Mouse (Mus musculus) intestine, embryonic 16.5 days (tissue): Measurements from ENCODE around the gene Macrod1. TPM values are rescaled to one million over a fixed set of nuclear protein-coding genes. Genes with fewer than 3 reads are reported as not detected.
A peak's percentile ranks its signal among the peaks of the same experiment; 100 is the strongest.

ENCODE experiments used
- ATAC-seq: fragments of 200-750 bp; cut with Nextera tagmentation; 2 replicates; pipeline ENCODE4 v1.8.0; 2017; ENCODE audit warnings: moderate TSS enrichment, moderate library complexity
- H3K27ac ChIP-seq: fragments of 300-500 bp; sonication (generic); 2 replicates; pipeline ENCODE4 v1.5.1; 2014; ENCODE audit warnings: mild to moderate bottlenecking, low read length
- H3K27me3 ChIP-seq: fragments of 300-500 bp; sonication (generic); replicated peaks from 2 replicates; pipeline ENCODE4 v1.6.1; 2014; ENCODE audit warnings: low read length, control low read depth, mixed read lengths; ENCODE audit not compliant: control insufficient read depth, insufficient read depth
- H3K36me3 ChIP-seq: fragments of 300-500 bp; sonication (generic); 2 replicates; pipeline ENCODE4 v1.6.1; 2014; ENCODE audit warnings: low read length, control low read depth; ENCODE audit not compliant: control insufficient read depth, insufficient read depth
- H3K4me1 ChIP-seq: fragments of 300-500 bp; sonication (generic); 2 replicates; pipeline ENCODE4 v1.6.1; 2014; ENCODE audit warnings: low read length, control low read depth, mixed read lengths; ENCODE audit not compliant: control insufficient read depth, insufficient read depth
- H3K4me2 ChIP-seq: fragments of 300-500 bp; sonication (generic); 2 replicates; pipeline ENCODE4 v1.6.1; 2014; ENCODE audit warnings: low read depth, low read length, control low read depth
- H3K4me3 ChIP-seq: fragments of 300-500 bp; sonication (generic); 2 replicates; pipeline ENCODE4 v1.5.1; 2014; ENCODE audit warnings: mild to moderate bottlenecking, low read length
- H3K9ac ChIP-seq: fragments of 300-500 bp; sonication (generic); 2 replicates; pipeline ENCODE4 v1.6.1; 2014; ENCODE audit warnings: low read depth, low read length
- H3K9me3 ChIP-seq: fragments of 300-500 bp; sonication (generic); 2 replicates; pipeline ENCODE4 v1.6.1; 2016; ENCODE audit warnings: low read length, control low read depth; ENCODE audit not compliant: control insufficient read depth
- WGBS: fragments of 180-500 bp; shearing (Covaris S2); extraction: QIAGEN DNeasy Blood & Tissue Kit; methylation state at CpG from one replicate; pipeline ENCODE4 v1.1.7; 2014; 5-methylcytosine and 5-hydroxymethylcytosine counted together
- polyA plus RNA-seq: library from polyadenylated mRNA; unstranded; fragments of >200 nt; fragmentation: Nextera tagmentation; extraction: Ambion mirVana; gene quantifications from 2 replicates; pipeline ENCODE4 v1.2.1, GENCODE M21; 2015

Macrod1 gene
- polyA plus RNA-seq, 1 experiment from 2014 or later: 11.6 TPM

DNA sequence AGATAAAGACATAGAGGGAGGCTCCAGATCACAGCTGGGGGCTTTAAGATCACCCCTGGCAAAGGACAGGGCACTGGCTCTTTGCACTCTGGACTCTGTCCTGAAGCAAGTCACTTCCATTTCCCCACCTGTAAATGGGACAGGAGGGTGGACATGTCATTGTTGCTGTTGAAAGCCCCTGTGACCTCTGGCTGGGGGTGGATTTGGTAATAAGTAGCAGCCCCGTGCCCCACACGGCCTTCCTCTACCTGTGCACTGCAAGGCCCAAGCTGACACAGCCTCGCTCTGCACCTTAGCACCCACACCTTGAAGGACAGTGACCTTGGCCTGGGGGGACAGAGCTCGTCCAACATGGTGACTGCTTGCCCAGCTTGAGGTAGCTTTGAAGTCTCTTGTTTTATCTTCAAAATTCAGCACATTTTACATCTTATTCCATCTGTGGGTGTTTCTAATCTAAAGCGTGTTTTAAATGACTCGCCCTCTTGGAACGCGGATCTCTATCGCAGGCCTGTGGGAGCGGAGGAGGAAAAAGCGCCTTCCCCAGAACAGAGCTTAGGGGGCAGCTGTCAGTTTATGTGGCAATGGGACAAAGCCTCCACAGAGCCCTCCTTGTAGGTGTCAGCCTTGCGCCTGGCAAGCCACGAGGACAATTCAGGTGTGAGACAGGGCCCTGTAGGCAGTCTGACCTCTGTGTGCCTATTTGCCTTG, 121.3 kb downstream of the Macrod1 start:
- H3K36me3 ChIP-seq: no peaks in the 10 kb centered on the region
- no peak overlapping the region for H3K4me3 ChIP-seq
- no peak overlapping the region for H3K27ac ChIP-seq
- no peak overlapping the region for H3K4me2 ChIP-seq
- WGBS: 59% methylated on average over 13 of the region's 13 CpGs
- peak overlapping the region; percentile 11; the same call in 1 of the 2 replicates for H3K9ac ChIP-seq
- H3K27me3 ChIP-seq: no peaks in the 10 kb centered on the region
- H3K4me1 ChIP-seq: peaks cover 30% of the 10 kb centered on the region
- H3K9me3 ChIP-seq: no peaks in the 10 kb centered on the region
- peak; percentile 6; the same call in 1 of the 2 replicates for ATAC-seq

GRCm38 (mm10) chr19:7178841-7179452, 122.3 kb downstream of the Macrod1 start:
- ATAC-seq: no peak
- WGBS: 58% methylated on average over 3 of the region's 3 CpGs
- no peaks in the 10 kb centered on the region for H3K27me3 ChIP-seq
- peaks cover 30% of the 10 kb centered on the region for H3K4me1 ChIP-seq
- H3K36me3 ChIP-seq: no peaks in the 10 kb centered on the region
- no peak overlapping the region for H3K27ac ChIP-seq
- H3K9ac ChIP-seq: no peak overlapping the region
- no peak overlapping the region for H3K4me3 ChIP-seq
- no peaks in the 10 kb centered on the region for H3K9me3 ChIP-seq
- no peak overlapping the region for H3K4me2 ChIP-seq

DNA sequence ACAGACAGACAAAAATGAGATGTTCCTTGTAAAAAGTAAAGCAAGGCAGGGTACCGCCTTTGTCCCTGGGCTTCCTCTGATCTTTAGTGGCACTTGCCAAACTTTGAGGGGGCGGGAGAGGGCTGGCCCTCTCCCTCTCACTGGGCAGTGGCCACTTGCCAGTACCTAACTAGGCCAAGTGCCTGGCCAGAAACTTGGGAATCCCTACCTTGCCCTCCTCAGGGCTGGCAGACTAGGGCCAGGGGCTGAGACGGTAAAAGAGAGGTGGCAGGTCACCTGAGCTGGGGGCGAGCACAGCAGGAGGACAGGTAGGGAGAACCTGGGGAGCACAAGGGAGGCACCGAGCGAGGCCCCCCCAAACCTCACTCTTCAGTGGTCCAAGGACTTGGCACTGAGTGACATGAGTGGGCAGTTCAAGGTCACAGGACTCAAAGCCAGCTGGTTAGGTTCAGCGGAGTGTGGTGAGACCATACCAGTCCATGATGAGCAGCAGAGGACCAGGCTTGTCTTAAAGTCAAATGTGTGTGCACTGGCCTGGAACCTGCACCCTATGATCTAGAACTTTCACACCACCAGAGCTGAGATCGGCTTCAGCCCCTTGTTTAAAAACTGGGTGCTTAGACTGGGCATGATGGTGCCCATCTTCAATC, 124.3 kb downstream of the Macrod1 start:
- Histone ChIP-seq H3K4me1 (peaks cover 39% of the 10 kb centered on the region), H3K9ac (no peak overlapping the region), H3K4me3 (no peak overlapping the region), H3K4me2 (no peak overlapping the region), H3K27me3 (no peaks in the 10 kb centered on the region), H3K27ac (no peak overlapping the region), H3K9me3 (no peaks in the 10 kb centered on the region), H3K36me3 (no peaks in the 10 kb centered on the region)
- no peak for ATAC-seq
- 88% methylated on average over 8 of the region's 8 CpGs for WGBS

DNA sequence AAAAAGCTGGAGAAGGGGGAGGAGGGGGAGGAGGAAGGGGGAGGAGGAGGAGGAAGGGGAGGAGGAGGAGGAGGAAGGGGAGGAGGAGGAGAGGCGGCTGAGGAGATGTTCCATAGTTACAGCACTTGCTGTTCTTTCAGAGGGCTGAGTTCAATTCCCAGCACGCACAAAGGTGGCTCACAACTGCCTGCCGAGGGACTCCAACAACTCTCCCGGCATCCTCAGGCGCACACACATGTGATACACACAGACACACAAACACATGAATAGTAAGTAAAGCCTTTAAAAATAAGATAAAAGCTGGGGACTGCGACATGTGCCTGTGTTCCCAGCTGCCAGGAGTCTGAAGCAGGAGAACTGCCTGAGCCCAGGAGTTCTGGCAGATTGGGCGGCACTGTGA, 124.9 kb downstream of the Macrod1 start:
- no peak for ATAC-seq
- H3K9ac ChIP-seq: 0 out of 2 replicates have a peak overlapping the region, but pooled peaks have one; percentile 4
- H3K27me3 ChIP-seq: peaks cover 2% of the 10 kb centered on the region; the same call in 1 of the 2 replicates
- no peak overlapping the region for H3K27ac ChIP-seq
- H3K4me2 ChIP-seq: no peak overlapping the region
- WGBS: 60% methylated on average over 7 of the region's 7 CpGs
- peaks cover 40% of the 10 kb centered on the region for H3K4me1 ChIP-seq
- no peaks in the 10 kb centered on the region for H3K9me3 ChIP-seq
- H3K36me3 ChIP-seq: no peaks in the 10 kb centered on the region
- H3K4me3 ChIP-seq: no peak overlapping the region

- Histone ChIP-seq H3K36me3 (no peaks in the 10 kb centered on the region), H3K4me2 (peak overlapping the region; percentile 51), H3K9me3 (no peaks in the 10 kb centered on the region), H3K4me3 (no peak overlapping the region; the same call in 1 of the 2 replicates), H3K9ac (peak overlapping the region; percentile 42; the same call in 1 of the 2 replicates), H3K27me3 (peaks cover 3% of the 10 kb centered on the region; the same call in 1 of the 2 replicates), H3K27ac (peak overlapping the region; percentile 30), H3K4me1 (peaks cover 45% of the 10 kb centered on the region)
- ATAC-seq: peak; percentile 74
- WGBS: 11% methylated on average over 23 of the region's 23 CpGs
Observed at GRCm38 (mm10) chr19:7182273-7182949, 125.8 kb downstream of the Macrod1 start.

DNA sequence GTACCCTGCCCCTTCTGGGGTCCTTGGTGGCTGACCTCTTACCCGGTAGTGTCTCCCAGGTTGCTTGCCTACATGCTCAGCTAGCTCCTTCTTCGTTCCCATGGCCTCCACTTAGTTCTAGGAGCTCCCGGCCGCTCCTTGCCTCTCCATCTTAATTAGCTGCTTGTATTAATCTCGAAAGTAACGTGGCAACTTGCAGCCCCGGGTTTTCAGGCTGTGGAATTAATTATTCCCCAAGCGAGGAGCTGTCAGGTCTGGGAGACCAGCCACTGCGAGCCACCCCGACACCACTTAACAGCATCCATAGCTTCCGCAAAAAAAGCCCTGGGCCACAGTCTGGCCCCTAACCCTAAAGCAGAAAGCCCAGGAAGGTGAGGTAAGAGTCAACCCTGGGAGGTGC, 126.8 kb downstream of the Macrod1 start:
- WGBS: 74% methylated on average over 11 of the region's 11 CpGs

DNA sequence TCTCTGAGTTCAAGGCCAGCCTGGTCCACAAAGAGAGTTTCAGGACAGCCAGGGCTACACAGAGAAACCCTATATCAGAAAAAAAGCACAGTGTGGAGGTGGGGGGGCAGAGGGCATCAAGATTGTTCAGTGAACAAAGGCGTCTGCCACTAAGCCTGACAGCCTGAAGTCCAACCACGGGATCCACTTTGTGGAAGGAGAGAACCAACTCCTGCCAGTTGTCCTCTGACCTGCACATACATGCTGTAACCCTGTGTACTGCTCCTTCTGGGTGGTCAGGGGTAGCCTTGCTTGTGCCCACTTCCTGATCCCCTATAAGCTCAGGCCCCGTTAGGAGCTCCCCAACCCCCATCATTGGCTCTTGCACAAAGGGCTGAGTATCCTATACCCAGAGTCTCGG, 128.4 kb downstream of the Macrod1 start:
- Histone ChIP-seq H3K4me3 (no peak overlapping the region), H3K36me3 (no peaks in the 10 kb centered on the region), H3K4me1 (peaks cover 48% of the 10 kb centered on the region), H3K27ac (no peak overlapping the region; the same call in 1 of the 2 replicates), H3K4me2 (0 out of 2 replicates have a peak overlapping the region, but pooled peaks have one; percentile 26), H3K27me3 (peaks cover 3% of the 10 kb centered on the region; the same call in 1 of the 2 replicates), H3K9me3 (no peaks in the 10 kb centered on the region), H3K9ac (peak overlapping the region; percentile 25; the same call in 1 of the 2 replicates)
- ATAC-seq: no peak
- 66% methylated on average over 4 of the region's 4 CpGs for WGBS

More for the DNA sequence above, 126.8 kb downstream of the Macrod1 start:
- Histone ChIP-seq H3K27ac (no peak overlapping the region), H3K27me3 (peaks cover 3% of the 10 kb centered on the region; the same call in 1 of the 2 replicates), H3K4me1 (peaks cover 44% of the 10 kb centered on the region), H3K9me3 (no peaks in the 10 kb centered on the region), H3K4me3 (no peak overlapping the region), H3K4me2 (no peak overlapping the region), H3K9ac (no peak overlapping the region), H3K36me3 (no peaks in the 10 kb centered on the region)
- ATAC-seq: no peak

- H3K27ac ChIP-seq: no peak overlapping the region; the same call in 1 of the 2 replicates
- peak; percentile 41 for ATAC-seq
- peak overlapping the region; percentile 45; the same call in 1 of the 2 replicates for H3K9ac ChIP-seq
- no peaks in the 10 kb centered on the region for H3K9me3 ChIP-seq
- H3K4me2 ChIP-seq: peak overlapping the region; percentile 26
- H3K36me3 ChIP-seq: no peaks in the 10 kb centered on the region
- H3K4me1 ChIP-seq: peaks cover 48% of the 10 kb centered on the region
- H3K4me3 ChIP-seq: peak overlapping the region; percentile 3; the same call in 1 of the 2 replicates
- H3K27me3 ChIP-seq: peaks cover 3% of the 10 kb centered on the region; the same call in 1 of the 2 replicates
- WGBS: 17% methylated on average over 18 of the region's 18 CpGs
Observed at GRCm38 (mm10) chr19:7185715-7186291, 129.2 kb downstream of the Macrod1 start.
